Mouse (Mus musculus) heart, embryonic 16.5 days (tissue): Measurements from ENCODE around the gene Pkig. TPM values are rescaled to one million over a fixed set of nuclear protein-coding genes. Genes with fewer than 3 reads are reported as not detected.

Source experiments
- ATAC-seq: fragments of 200-750 bp; cut with Nextera tagmentation; replicated peaks from 2 replicates; pipeline ENCODE4 v1.8.0; 2017; ENCODE audit warnings: moderate number of reproducible peaks; ENCODE audit not compliant: insufficient read depth, low FRiP score; ENCODE audit errors: extremely low read depth
- H3K27ac ChIP-seq: fragments of 300-500 bp; sonication (generic); 2 replicates; pipeline ENCODE4 v1.5.1; 2014; ENCODE audit warnings: mild to moderate bottlenecking, low read length, control low read depth, moderate library complexity
- H3K27me3 ChIP-seq: fragments of 300-500 bp; sonication (generic); 2 replicates; pipeline ENCODE4 v1.6.1; 2014; ENCODE audit warnings: low read length, mixed read lengths; ENCODE audit not compliant: control insufficient read depth, insufficient read depth
- H3K36me3 ChIP-seq: fragments of 300-500 bp; sonication (generic); 2 replicates; pipeline ENCODE4 v1.6.1; 2014; ENCODE audit not compliant: control insufficient read depth, insufficient read depth
- H3K4me1 ChIP-seq: fragments of 300-500 bp; sonication (generic); 2 replicates; pipeline ENCODE4 v1.6.1; 2014; ENCODE audit warnings: low read length, mixed read lengths; ENCODE audit not compliant: control insufficient read depth, insufficient read depth
- H3K4me2 ChIP-seq: fragments of 300-500 bp; sonication (generic); 2 replicates; pipeline ENCODE4 v1.6.1; 2014; ENCODE audit warnings: low read depth, mild to moderate bottlenecking, control low read depth, low read length
- H3K4me3 ChIP-seq: fragments of 300-500 bp; sonication (generic); 2 replicates; pipeline ENCODE4 v1.5.1; 2014; ENCODE audit warnings: mild to moderate bottlenecking, control low read depth, low read length
- H3K9ac ChIP-seq: fragments of 300-500 bp; sonication (generic); 2 replicates; pipeline ENCODE4 v1.6.1; 2014; ENCODE audit warnings: low read length, control low read depth
- H3K9me3 ChIP-seq: fragments of 300-500 bp; sonication (generic); replicated peaks from 2 replicates; pipeline ENCODE4 v1.6.1; 2016; ENCODE audit warnings: low read length; ENCODE audit not compliant: control insufficient read depth
- WGBS: fragments of 180-500 bp; shearing (Covaris S2); extraction: QIAGEN DNeasy Blood & Tissue Kit; methylation state at CpG from one replicate; pipeline ENCODE4 v1.1.7; 2014; 5-methylcytosine and 5-hydroxymethylcytosine counted together
- polyA plus RNA-seq: library from polyadenylated mRNA; unstranded; fragments of >200 nt; fragmentation: Nextera tagmentation; extraction: Ambion mirVana; gene quantifications from 2 replicates; pipeline ENCODE4 v1.2.1, GENCODE M21; 2015

Gene Pkig
- polyA plus RNA-seq, 1 experiment from 2014 or later = 420 TPM

DNA sequence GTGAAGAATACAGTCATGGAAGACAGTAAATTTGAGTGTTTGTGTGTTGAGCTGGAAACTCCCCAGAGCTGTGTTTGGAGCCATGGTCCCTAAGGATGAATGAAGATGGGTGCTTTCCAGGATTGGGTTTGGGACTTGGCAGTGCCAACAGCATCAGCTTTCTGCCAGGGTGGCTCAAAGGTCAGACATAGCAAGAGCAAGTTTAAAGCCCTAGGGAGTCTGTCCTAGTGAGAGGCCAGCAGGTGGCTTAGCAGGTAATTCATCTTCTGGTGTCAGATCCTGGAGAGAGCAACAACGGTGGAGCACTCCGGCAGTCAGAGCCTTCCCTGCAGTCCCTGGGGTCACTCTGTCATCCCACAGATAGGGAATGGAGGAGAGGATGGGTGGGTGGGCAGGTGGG is 60.3 kb downstream of the Pkig start:
- ATAC-seq = no peak
- WGBS = 43% methylated on average over 2 of the region's 2 CpGs
- Histone ChIP-seq H3K36me3 (peaks cover 4% of the 10 kb centered on the region), H3K9me3 (no peaks in the 10 kb centered on the region), H3K4me2 (no peak overlapping the region), H3K4me1 (peaks cover 45% of the 10 kb centered on the region), H3K9ac (peak overlapping the region; percentile 7; the same call in 1 of the 2 replicates), H3K27me3 (no peaks in the 10 kb centered on the region), H3K4me3 (no peak overlapping the region), H3K27ac (peak overlapping the region; percentile 79)

DNA sequence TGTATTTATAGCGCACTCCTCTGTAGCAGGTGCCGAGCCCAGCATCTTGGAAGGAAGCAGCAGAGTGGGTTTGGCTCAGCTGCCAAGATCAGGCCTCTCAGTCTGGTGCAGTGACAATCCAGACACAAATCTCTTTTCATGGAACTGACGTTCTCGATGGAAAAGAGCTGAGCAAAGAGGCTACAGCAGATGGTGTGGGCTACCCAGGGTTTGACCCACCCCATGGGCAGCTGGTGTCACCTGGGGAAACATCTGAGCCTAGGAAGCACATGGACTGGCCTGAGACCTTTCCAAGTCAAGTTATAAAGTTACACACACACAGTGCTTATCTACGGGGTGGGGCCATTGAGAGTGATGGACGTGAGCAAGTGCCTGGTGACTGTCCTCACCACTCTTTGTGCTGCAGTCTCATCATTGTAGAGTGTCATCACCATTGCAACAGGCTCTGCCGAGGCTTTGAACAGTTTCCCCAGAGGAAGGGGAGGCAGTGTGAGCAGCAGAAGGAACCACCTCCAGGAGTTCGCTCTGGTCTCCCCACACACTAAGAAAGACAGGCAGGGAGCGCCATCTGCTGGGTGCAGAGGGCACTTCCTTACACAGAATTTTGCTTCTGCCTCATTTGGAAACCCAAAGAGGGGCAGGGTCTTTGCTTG is 60.9 kb downstream of the Pkig start:
- ATAC-seq = peak; percentile 66
- H3K9me3 ChIP-seq = no peaks in the 10 kb centered on the region
- H3K27ac ChIP-seq = peak overlapping the region; percentile 79
- H3K9ac ChIP-seq = peak overlapping the region; percentile 30; the same call in 1 of the 2 replicates
- H3K4me1 ChIP-seq = peaks cover 45% of the 10 kb centered on the region
- peaks cover 9% of the 10 kb centered on the region for H3K36me3 ChIP-seq
- H3K4me3 ChIP-seq = no peak overlapping the region
- no peak overlapping the region for H3K4me2 ChIP-seq
- H3K27me3 ChIP-seq = no peaks in the 10 kb centered on the region
- 20% methylated on average over 9 of the region's 9 CpGs for WGBS

DNA sequence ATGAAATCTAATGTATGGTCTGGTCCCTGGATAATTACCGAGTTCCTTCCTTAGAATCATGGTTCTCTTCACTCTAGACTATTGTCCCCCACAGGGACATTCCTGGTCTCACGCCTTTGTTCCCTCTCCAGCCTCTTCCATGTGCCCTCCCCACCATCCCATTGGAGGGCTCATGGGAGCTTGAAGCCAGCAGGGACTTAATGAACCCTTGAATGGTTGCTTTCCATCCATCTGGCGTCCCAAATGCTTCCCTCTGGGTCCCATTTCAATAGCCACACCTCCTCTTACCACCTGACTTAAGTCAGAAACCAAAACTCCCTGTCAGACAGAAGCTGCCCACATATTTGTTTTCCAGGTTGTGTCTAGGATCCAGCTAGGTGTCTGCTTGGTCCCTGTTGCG is 61.4 kb downstream of the Pkig start:
- Histone ChIP-seq H3K27ac (peak overlapping the region; percentile 28), H3K36me3 (peaks cover 10% of the 10 kb centered on the region), H3K4me3 (no peak overlapping the region), H3K27me3 (no peaks in the 10 kb centered on the region), H3K9ac (no peak overlapping the region), H3K9me3 (no peaks in the 10 kb centered on the region), H3K4me1 (peaks cover 45% of the 10 kb centered on the region), H3K4me2 (no peak overlapping the region)
- WGBS = 54% methylated on average over 4 of the region's 4 CpGs
- ATAC-seq = no peak

DNA sequence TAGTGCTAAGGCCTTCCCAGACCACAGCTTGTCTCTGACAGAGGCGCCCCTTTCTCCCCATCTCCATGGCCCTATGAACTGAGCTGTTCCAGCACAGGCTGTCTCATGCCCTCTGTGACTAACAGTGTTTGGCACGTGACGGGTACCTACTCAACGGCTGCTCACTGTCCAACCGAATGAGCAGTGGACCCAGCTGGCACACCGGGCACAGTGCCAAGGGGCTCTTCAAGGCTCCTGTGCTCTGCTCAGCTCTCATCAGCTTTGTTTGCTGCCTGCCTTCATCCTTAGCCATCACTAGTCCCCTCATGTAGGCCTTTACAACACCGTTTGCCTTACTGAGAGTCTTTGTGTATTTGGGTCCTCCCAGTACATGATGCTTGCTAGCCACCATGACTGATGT is 64.4 kb downstream of the Pkig start:
- Histone ChIP-seq H3K4me1 (peaks cover 26% of the 10 kb centered on the region), H3K9me3 (no peaks in the 10 kb centered on the region), H3K27me3 (no peaks in the 10 kb centered on the region), H3K4me2 (no peak overlapping the region), H3K36me3 (peaks cover 15% of the 10 kb centered on the region), H3K4me3 (no peak overlapping the region), H3K9ac (no peak overlapping the region), H3K27ac (peak overlapping the region; percentile 54)
- peak; percentile 80 for ATAC-seq
- 41% methylated on average over 7 of the region's 7 CpGs for WGBS

DNA sequence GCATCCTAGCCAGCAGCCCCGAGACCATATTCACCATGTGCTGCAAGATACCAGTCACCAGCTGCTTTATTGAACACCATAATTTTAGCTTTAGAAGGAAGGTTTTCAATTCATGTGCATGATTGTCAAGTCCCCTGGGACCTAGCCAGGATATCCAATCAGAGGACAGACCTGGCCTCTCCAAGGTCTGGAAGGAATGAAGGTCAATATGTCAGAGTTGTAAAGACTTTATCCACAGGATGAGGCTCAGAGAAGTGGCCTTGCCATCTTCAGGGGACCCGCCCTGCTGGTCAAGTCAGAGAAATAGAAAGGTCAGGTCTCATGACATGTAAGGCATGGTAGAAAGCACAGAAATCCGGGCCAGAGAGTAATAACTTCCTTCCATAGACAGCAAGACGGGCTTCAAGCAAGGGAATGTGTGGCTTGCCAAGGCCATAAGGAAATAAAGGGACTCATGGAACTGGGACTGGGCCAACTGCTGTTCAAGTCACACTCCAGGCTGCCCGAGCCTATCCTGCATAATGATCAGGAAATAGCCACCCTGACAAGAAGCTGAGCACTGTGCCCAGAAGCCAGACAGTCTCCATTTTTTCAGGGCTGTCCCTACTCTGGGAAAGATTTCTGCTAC is 68.7 kb downstream of the Pkig start:
- H3K4me3 ChIP-seq = no peak overlapping the region
- H3K4me1 ChIP-seq = peaks cover 11% of the 10 kb centered on the region
- no peak overlapping the region for H3K9ac ChIP-seq
- no peaks in the 10 kb centered on the region for H3K27me3 ChIP-seq
- H3K27ac ChIP-seq = no peak overlapping the region
- H3K9me3 ChIP-seq = no peaks in the 10 kb centered on the region
- H3K4me2 ChIP-seq = no peak overlapping the region
- ATAC-seq = no peak
- WGBS = 67% methylated on average over 5 of the region's 5 CpGs
- peaks cover 16% of the 10 kb centered on the region for H3K36me3 ChIP-seq

DNA sequence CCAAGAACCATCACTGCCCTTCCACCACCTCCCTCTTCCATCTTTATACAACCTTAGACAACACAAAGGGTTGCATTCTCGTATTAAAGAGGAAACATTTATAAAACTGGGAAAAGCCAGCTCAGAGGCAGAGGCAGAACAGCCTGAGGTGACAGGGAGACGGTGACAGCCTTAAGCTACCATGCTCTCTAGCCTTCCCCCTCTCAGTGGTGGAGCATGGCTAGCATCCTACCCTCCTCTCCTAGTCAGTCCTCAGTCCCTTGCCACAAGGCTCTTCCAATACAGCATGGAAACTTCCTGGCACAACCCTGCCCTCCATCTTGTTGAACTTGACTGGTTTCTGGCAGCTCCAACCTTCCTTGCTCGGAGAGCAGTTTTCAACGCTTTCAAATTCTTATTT is 70.1 kb downstream of the Pkig start:
- H3K9ac ChIP-seq = no peak overlapping the region
- H3K27ac ChIP-seq = no peak overlapping the region
- no peak for ATAC-seq
- no peak overlapping the region for H3K4me3 ChIP-seq
- no peaks in the 10 kb centered on the region for H3K9me3 ChIP-seq
- H3K27me3 ChIP-seq = no peaks in the 10 kb centered on the region
- H3K4me2 ChIP-seq = no peak overlapping the region
- no peaks in the 10 kb centered on the region for H3K4me1 ChIP-seq
- peaks cover 16% of the 10 kb centered on the region for H3K36me3 ChIP-seq
- WGBS = 82% methylated on average over 4 of the region's 4 CpGs

DNA sequence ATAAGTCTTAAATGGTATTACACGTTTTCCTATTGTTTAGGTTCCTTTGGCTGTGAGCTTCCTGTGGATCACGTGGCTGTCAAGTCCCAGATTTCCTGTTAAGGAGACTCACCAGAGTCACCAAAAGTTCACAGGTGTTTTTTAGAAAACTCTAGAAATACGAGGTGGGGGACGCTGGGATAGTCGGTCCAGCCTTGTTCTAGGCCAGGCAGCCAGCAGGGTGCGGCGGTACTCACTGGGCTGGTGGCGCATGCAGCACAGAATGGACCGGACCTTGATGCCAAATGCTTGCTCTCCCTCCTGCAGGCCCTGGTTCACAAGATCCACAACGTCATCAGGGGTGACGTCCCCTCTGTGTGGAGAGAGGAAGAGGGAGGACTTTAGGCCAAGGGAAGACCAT is 73.8 kb downstream of the Pkig start:
- no peak overlapping the region for H3K27ac ChIP-seq
- no peak overlapping the region for H3K4me2 ChIP-seq
- no peak overlapping the region for H3K9ac ChIP-seq
- H3K9me3 ChIP-seq = no peaks in the 10 kb centered on the region
- H3K36me3 ChIP-seq = peaks cover 5% of the 10 kb centered on the region; the same call in 1 of the 2 replicates
- 83% methylated on average over 11 of the region's 11 CpGs for WGBS
- ATAC-seq = no peak
- no peak overlapping the region for H3K4me3 ChIP-seq
- peaks cover 20% of the 10 kb centered on the region for H3K4me1 ChIP-seq
- H3K27me3 ChIP-seq = no peaks in the 10 kb centered on the region

DNA sequence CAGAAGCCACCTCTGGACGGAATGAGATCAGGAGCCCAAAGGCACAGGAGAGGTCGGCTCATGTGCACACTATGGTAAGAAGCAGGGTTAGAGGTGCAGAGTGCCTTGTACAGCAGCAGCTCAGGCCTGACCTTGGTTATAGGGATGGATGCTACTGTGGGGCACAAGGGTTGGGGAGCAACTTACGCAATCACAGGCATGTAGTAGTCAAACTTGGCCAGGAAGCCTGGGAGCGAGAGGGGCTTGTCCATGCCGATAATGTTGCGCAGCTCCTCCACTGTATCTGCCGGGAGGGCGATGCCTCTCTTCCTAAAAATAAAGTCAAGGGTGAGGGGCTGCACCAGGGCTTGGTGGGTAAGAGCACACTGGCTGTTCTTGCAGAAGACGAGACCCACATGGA is 77.0 kb downstream of the Pkig start:
- ATAC-seq = no peak
- H3K4me1 ChIP-seq = peaks cover 20% of the 10 kb centered on the region
- H3K27ac ChIP-seq = no peak overlapping the region
- no peaks in the 10 kb centered on the region for H3K27me3 ChIP-seq
- no peak overlapping the region for H3K9ac ChIP-seq
- no peak overlapping the region for H3K4me2 ChIP-seq
- WGBS = 71% methylated on average over 9 of the region's 9 CpGs
- no peaks in the 10 kb centered on the region for H3K9me3 ChIP-seq
- no peak overlapping the region for H3K4me3 ChIP-seq
- 0 out of 2 replicates have a peak, but pooled peaks cover 4% of the 10 kb centered on the region for H3K36me3 ChIP-seq

DNA sequence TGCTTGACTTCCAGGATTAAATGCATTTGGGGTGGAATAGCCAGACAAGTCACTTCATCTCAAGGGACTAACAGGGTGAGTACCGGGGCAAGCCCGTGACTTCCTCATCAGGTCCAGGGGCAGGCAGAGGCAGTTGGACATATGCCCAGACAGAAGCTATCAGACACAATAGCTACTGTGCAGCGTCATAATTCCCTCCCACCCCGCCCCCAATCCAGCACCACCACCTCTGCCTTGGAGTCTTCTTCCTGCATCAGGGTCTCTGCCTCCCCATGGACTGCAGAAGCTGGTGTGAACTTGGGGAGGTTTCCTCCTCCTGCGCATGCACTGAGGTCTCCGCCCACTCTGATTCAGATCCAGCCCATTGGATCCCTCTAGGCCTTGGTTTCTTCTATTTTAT is 77.8 kb downstream of the Pkig start:
- Histone ChIP-seq H3K4me2 (no peak overlapping the region), H3K9ac (no peak overlapping the region), H3K9me3 (no peaks in the 10 kb centered on the region), H3K4me1 (peaks cover 20% of the 10 kb centered on the region), H3K27ac (peak overlapping the region; percentile 30; the same call in 1 of the 2 replicates), H3K4me3 (no peak overlapping the region), H3K36me3 (0 out of 2 replicates have a peak, but pooled peaks cover 4% of the 10 kb centered on the region), H3K27me3 (no peaks in the 10 kb centered on the region)
- ATAC-seq = peak; percentile 84
- WGBS = 35% methylated on average over 6 of the region's 6 CpGs
